Comparison of ENCODE assay signal across 27 mouse cellular contexts in genomic region chr13:5059859-5060258, GRCm38 (mm10).
DNase-seq lines count a peak whose midpoint lies in the region; ATAC-seq and TF ChIP-seq lines count a peak whose summit lies in the region.
"Had no signal": no experiment of that assay in that cellular context is flagged by ENCODE, and none has a peak within 500 bp of the region (broad histone marks: within the 10 kb centered on the region; RNA-seq: fewer than 3 reads in every experiment).

No protein-coding gene starts in this region.

- peak; percentile 11 for DNase-seq in embryonic facial prominence, embryonic 14.5 days (ENCODE audit: low spot score)
- no peak for DNase-seq in embryonic facial prominence, embryonic 10.5 days (ENCODE audit: low spot score)
- DNase-seq in hindbrain, postnatal 0 days (ENCODE audit: low spot score), result peak; percentile 11
- peak; percentile 2 for DNase-seq in NIH3T3 (ENCODE audit: low read depth)
- DNase-seq in left cerebral cortex, postnatal 4 days, result no peak
- DNase-seq: adrenal gland, adult 8-10 months; cerebellum, adult 11-12 months; cerebellum, adult 9-11 months; gastrocnemius, postnatal 25 days; heart, adult 11 months; heart, postnatal 36 days; kidney, adult 9 months; kidney, postnatal 14 days; layer of hippocampus, adult 9-11 months; retina, postnatal 1 day; right cerebral cortex, postnatal 14 days had no signal

- no peak overlapping the region for H3K4me2 ChIP-seq in embryonic facial prominence, embryonic 14.5 days (ENCODE audit: low read depth, low read length)
- no peak overlapping the region for H3K4me2 ChIP-seq in hindbrain, postnatal 0 days (ENCODE audit: low read depth, low read length)
- no peak overlapping the region for H3K4me2 ChIP-seq in hindbrain, embryonic 16.5 days (ENCODE audit: low read length)
- peak overlapping the region; percentile 19 for H3K4me2 ChIP-seq in myocyte (ENCODE audit: low read depth)
- H3K4me2 ChIP-seq: embryonic facial prominence, embryonic 13.5 days; heart, embryonic 11.5 days; hindbrain, embryonic 12.5 days; limb, embryonic 12.5 days; liver, embryonic 15.5 days; lung, embryonic 14.5 days had no signal

- no peaks in the 10 kb centered on the region for H3K9me3 ChIP-seq in embryonic facial prominence, embryonic 14.5 days (ENCODE audit: control insufficient read depth, low read length)
- H3K9me3 ChIP-seq in embryonic facial prominence, embryonic 10.5 days, result no peaks in the 10 kb centered on the region
- H3K9me3 ChIP-seq in hindbrain, postnatal 0 days (ENCODE audit: low read length), result no peaks in the 10 kb centered on the region
- no peaks in the 10 kb centered on the region for H3K9me3 ChIP-seq in hindbrain, embryonic 16.5 days (ENCODE audit: control insufficient read depth, low read length)
- H3K9me3 ChIP-seq: embryonic facial prominence, embryonic 13.5 days; hindbrain, embryonic 12.5 days; limb, embryonic 12.5 days; liver, embryonic 15.5 days; megakaryocyte, embryonic 14.5 days had no signal

- no peaks in the 10 kb centered on the region for H3K4me1 ChIP-seq in embryonic facial prominence, embryonic 14.5 days (ENCODE audit: control insufficient read depth, insufficient read depth, low read length)
- no peaks in the 10 kb centered on the region for H3K4me1 ChIP-seq in embryonic facial prominence, embryonic 10.5 days
- H3K4me1 ChIP-seq in hindbrain, postnatal 0 days (ENCODE audit: insufficient read depth, low read length), result no peaks in the 10 kb centered on the region
- no peaks in the 10 kb centered on the region for H3K4me1 ChIP-seq in hindbrain, embryonic 16.5 days (ENCODE audit: control insufficient read depth, insufficient read depth, low read depth, low read length)
- H3K4me1 ChIP-seq: hindbrain, embryonic 12.5 days; limb, embryonic 12.5 days; liver, embryonic 15.5 days; megakaryocyte, embryonic 14.5 days had no signal

- TF ChIP-seq POLR2A in myocyte (IDR thresholded peaks at IDR 0.05; ENCODE audit: insufficient read length, low read depth), result no peak

- no peak overlapping the region for H3K27ac ChIP-seq in embryonic facial prominence, embryonic 14.5 days (replicated peaks; ENCODE audit: low read depth, low read length)
- H3K27ac ChIP-seq in embryonic facial prominence, embryonic 10.5 days (replicated peaks), result no peak overlapping the region
- H3K27ac ChIP-seq in hindbrain, postnatal 0 days, result no peak overlapping the region
- no peak overlapping the region for H3K27ac ChIP-seq in hindbrain, embryonic 16.5 days (ENCODE audit: low read depth, low read length)
- H3K27ac ChIP-seq: embryonic facial prominence, embryonic 13.5 days; hindbrain, embryonic 12.5 days; limb, embryonic 12.5 days; liver, embryonic 15.5 days had no signal

- no peaks in the 10 kb centered on the region for H3K27me3 ChIP-seq in embryonic facial prominence, embryonic 14.5 days (replicated peaks; ENCODE audit: control insufficient read depth, insufficient read depth, low read length)
- no peaks in the 10 kb centered on the region for H3K27me3 ChIP-seq in embryonic facial prominence, embryonic 10.5 days (replicated peaks; ENCODE audit: low read depth, poor library complexity, severe bottlenecking)
- no peaks in the 10 kb centered on the region for H3K27me3 ChIP-seq in hindbrain, postnatal 0 days (ENCODE audit: insufficient read depth, low read length)
- no peaks in the 10 kb centered on the region for H3K27me3 ChIP-seq in hindbrain, embryonic 16.5 days (replicated peaks; ENCODE audit: control insufficient read depth, insufficient read depth, low read length)
- no peaks in the 10 kb centered on the region for H3K27me3 ChIP-seq in myocyte (ENCODE audit: control insufficient read depth, insufficient read depth, insufficient read length)
- H3K27me3 ChIP-seq: CH12.LX; embryonic facial prominence, embryonic 13.5 days; hindbrain, embryonic 12.5 days; limb, embryonic 12.5 days; liver, embryonic 15.5 days; megakaryocyte, embryonic 14.5 days had no signal

- H3ac ChIP-seq in myocyte (ENCODE audit: control insufficient read depth, insufficient read length), result no peak overlapping the region

- no peaks in the 10 kb centered on the region for H3K36me3 ChIP-seq in embryonic facial prominence, embryonic 14.5 days (ENCODE audit: control insufficient read depth, insufficient read depth, low read length)
- H3K36me3 ChIP-seq in embryonic facial prominence, embryonic 10.5 days (replicated peaks), result no peaks in the 10 kb centered on the region
- H3K36me3 ChIP-seq in hindbrain, postnatal 0 days (ENCODE audit: insufficient read depth, low read length), result no peaks in the 10 kb centered on the region
- no peaks in the 10 kb centered on the region for H3K36me3 ChIP-seq in hindbrain, embryonic 16.5 days (ENCODE audit: control insufficient read depth, insufficient read depth, low read length)
- H3K36me3 ChIP-seq in myocyte (ENCODE audit: control insufficient read depth, insufficient read depth), result no peaks in the 10 kb centered on the region
- H3K36me3 ChIP-seq: embryonic facial prominence, embryonic 13.5 days; hindbrain, embryonic 12.5 days; limb, embryonic 12.5 days; liver, embryonic 15.5 days had no signal

- no peak overlapping the region for H3K9ac ChIP-seq in embryonic facial prominence, embryonic 14.5 days (ENCODE audit: low read depth, low read length)
- H3K9ac ChIP-seq in hindbrain, postnatal 0 days (replicated peaks; ENCODE audit: low read length), result no peak overlapping the region
- H3K9ac ChIP-seq in hindbrain, embryonic 16.5 days (ENCODE audit: low read depth, low read length), result no peak overlapping the region
- H3K9ac ChIP-seq: embryonic facial prominence, embryonic 13.5 days; hindbrain, embryonic 12.5 days; limb, embryonic 12.5 days; liver, embryonic 15.5 days; lung, embryonic 14.5 days had no signal

- TF ChIP-seq CTCF in hindbrain, postnatal 0 days (IDR thresholded peaks at IDR 0.05; ENCODE audit: low read depth), result no peak

- no peaks in the 10 kb centered on the region for H3K79me2 ChIP-seq in myocyte (ENCODE audit: control insufficient read depth, insufficient read depth)

- no peak for ATAC-seq in embryonic facial prominence, embryonic 14.5 days (ENCODE audit: low read depth)
- no peak for ATAC-seq in hindbrain, postnatal 0 days
- ATAC-seq in hindbrain, embryonic 16.5 days, result no peak
- ATAC-seq: intestine, postnatal 0 days had no signal

- H3K4me3 ChIP-seq in embryonic facial prominence, embryonic 14.5 days (ENCODE audit: low read depth, low read length), result no peak overlapping the region
- no peak overlapping the region for H3K4me3 ChIP-seq in embryonic facial prominence, embryonic 10.5 days
- no peak overlapping the region for H3K4me3 ChIP-seq in hindbrain, postnatal 0 days (ENCODE audit: low read length)
- H3K4me3 ChIP-seq in hindbrain, embryonic 16.5 days (ENCODE audit: low read length), result no peak overlapping the region
- H3K4me3 ChIP-seq in myocyte, result no peak overlapping the region
- H3K4me3 ChIP-seq: embryonic facial prominence, embryonic 13.5 days; hindbrain, embryonic 12.5 days; limb, embryonic 12.5 days; liver, embryonic 15.5 days; megakaryocyte, embryonic 14.5 days had no signal

- 62% methylated on average over 2 of the region's 2 CpGs for WGBS in embryonic facial prominence, embryonic 14.5 days
- 79% methylated on average over 2 of the region's 2 CpGs for WGBS in embryonic facial prominence, embryonic 10.5 days
- 57% methylated on average over 2 of the region's 2 CpGs for WGBS in hindbrain, postnatal 0 days
- 58% methylated on average over 2 of the region's 2 CpGs for WGBS in hindbrain, embryonic 16.5 days

- intact Hi-C loops in left cerebral cortex, postnatal 4 days (cut with DNase I), result no loop called here

TF ChIP-seq in myocyte, 11 proteins besides CTCF, POLR2A, EP300 and RAD21:
- TF ChIP-seq MAX (IDR thresholded peaks at IDR 0.05; ENCODE audit: low read depth) (no peak), CEBPB (IDR thresholded peaks at IDR 0.05; ENCODE audit: insufficient read depth, poor library complexity, severe bottlenecking) (no peak), SRF (IDR thresholded peaks at IDR 0.05; ENCODE audit: control insufficient read depth, insufficient read length, low read depth) (no peak), MYOG (IDR thresholded peaks at IDR 0.05; ENCODE audit: control insufficient read depth in 1 of 3, insufficient read depth in 1 of 3, insufficient read length in 2 of 3, low read depth in 2 of 3) (no peak), TCF12 (IDR thresholded peaks at IDR 0.05; ENCODE audit: insufficient read depth, poor library complexity, severe bottlenecking) (no peak), MYOD1 (IDR thresholded peaks at IDR 0.05; ENCODE audit: control insufficient read depth in 1 of 3, insufficient read length in 2 of 3, low read depth in 2 of 3) (no peak), POLR2AphosphoS2 (IDR thresholded peaks at IDR 0.05; ENCODE audit: insufficient read length, low read depth) (no peak), TCF3 (IDR thresholded peaks at IDR 0.05; ENCODE audit: insufficient read length, low read depth) (no peak), USF1 (IDR thresholded peaks at IDR 0.05; ENCODE audit: low read depth) (no peak), E2F4 (IDR thresholded peaks at IDR 0.05; ENCODE audit: insufficient read depth) (no peak), REST (IDR thresholded peaks at IDR 0.05; ENCODE audit: insufficient read depth, insufficient read length) (no peak)

Comparison
In these comparisons a context has a peak if more than half of its experiments do, and no peak if none do; other contexts are left out.
1. DNase-seq: peak in embryonic facial prominence, embryonic 14.5 days (single experiment), hindbrain, postnatal 0 days (single experiment) and NIH3T3 (single experiment); none in embryonic facial prominence, embryonic 10.5 days (single experiment) and left cerebral cortex, postnatal 4 days (single experiment).